Mouse (Mus musculus): ENCODE measurements around the gene Stk33.

GRCm38 (mm10) chr7:109328772-109329171 is 110.1 kb downstream of the Stk33 start:
- no peak for TF ChIP-seq USF1 (IDR thresholded peaks at IDR 0.05; ENCODE audit: low read depth, low read length)
- TF ChIP-seq KAT2A (conservative IDR thresholded peaks at IDR 0.05; ENCODE audit: low read depth, low read length), result no peak
- TF ChIP-seq NRF1 (IDR thresholded peaks at IDR 0.05; ENCODE audit: insufficient read depth, low read depth, low read length, poor library complexity, severe bottlenecking), result no peak
- TF ChIP-seq ZKSCAN1 (IDR thresholded peaks at IDR 0.05; ENCODE audit: low read depth, low read length), result no peak
- TF ChIP-seq CTCF (IDR thresholded peaks at IDR 0.05 in 2 of 3, conservative IDR thresholded peaks at IDR 0.05 in 1 of 3; ENCODE audit: control insufficient read depth in 1 of 3, insufficient read depth in 1 of 3, low read depth in 2 of 3, low read length in 3 of 3, poor library complexity in 1 of 3, severe bottlenecking in 1 of 3), result no peak
- no peak for TF ChIP-seq ZMIZ1 (IDR thresholded peaks at IDR 0.05; ENCODE audit: low read depth, low read length)
- TF ChIP-seq RCOR1 (IDR thresholded peaks at IDR 0.05; ENCODE audit: low read depth, low read length), result no peak
- no peak for TF ChIP-seq MEF2A (IDR thresholded peaks at IDR 0.05; ENCODE audit: extremely low read depth, insufficient replicate concordance, low read depth, low read length, poor library complexity, severe bottlenecking)
- no peak for TF ChIP-seq POLR2AphosphoS2 (IDR thresholded peaks at IDR 0.05; ENCODE audit: low read length)
- TF ChIP-seq CHD2 (IDR thresholded peaks at IDR 0.05; ENCODE audit: low read length), result no peak
- TF ChIP-seq POLR2A (IDR thresholded peaks at IDR 0.05; ENCODE audit: control insufficient read depth in 1 of 2, insufficient read depth in 1 of 2, low read depth in 1 of 2, low read length in 2 of 2, poor library complexity in 1 of 2), result no peak
- TF ChIP-seq MAX (IDR thresholded peaks at IDR 0.05; ENCODE audit: low read length), result no peak
- TF ChIP-seq TCF12 (IDR thresholded peaks at IDR 0.05; ENCODE audit: low read depth, low read length), result no peak

All from MEL (cell line).